Mouse (Mus musculus) stomach, postnatal 0 days (tissue): ENCODE measurements around the gene Eif4enif1. TPM values are rescaled to one million over a fixed set of nuclear protein-coding genes. Genes with fewer than 3 reads are reported as not detected.
"Not testable (repeated sequence)": the region's sequence is repeated elsewhere in the genome, so short reads cannot be mapped to it uniquely, and the experiment has no call there.

ENCODE experiments used
- ATAC-seq: fragments of 200-750 bp; cut with Nextera tagmentation; 2 replicates; pipeline ENCODE4 v1.8.0; 2017; ENCODE audit not compliant: low FRiP score, low TSS enrichment
- DNase-seq: peaks from one replicate; pipeline ENCODE4 v3.0.0-alpha.2; 2016; ENCODE audit warnings: low spot score
- H3K27ac ChIP-seq: fragments of 300-500 bp; sonication (generic); replicated peaks from 2 replicates; pipeline ENCODE4 v1.5.1; 2014; ENCODE audit warnings: mild to moderate bottlenecking, control low read depth
- H3K27me3 ChIP-seq: fragments of 300-500 bp; sonication (generic); 2 replicates; pipeline ENCODE4 v1.6.1; 2014; ENCODE audit warnings: low read length; ENCODE audit not compliant: control insufficient read depth, insufficient read depth
- H3K36me3 ChIP-seq: fragments of 300-500 bp; sonication (generic); 2 replicates; pipeline ENCODE4 v1.6.1; 2014; ENCODE audit warnings: low read length, mixed read lengths; ENCODE audit not compliant: control insufficient read depth, insufficient read depth
- H3K4me1 ChIP-seq: fragments of 300-500 bp; sonication (generic); replicated peaks from 2 replicates; pipeline ENCODE4 v1.6.1; 2014; ENCODE audit warnings: antibody characterized with exemption; ENCODE audit not compliant: control insufficient read depth, insufficient read depth
- H3K4me2 ChIP-seq: fragments of 300-500 bp; sonication (generic); replicated peaks from 2 replicates; pipeline ENCODE4 v1.6.1; 2014; ENCODE audit warnings: low read depth, mild to moderate bottlenecking, control low read depth, moderate library complexity
- H3K4me3 ChIP-seq: fragments of 300-500 bp; sonication (generic); 2 replicates; pipeline ENCODE4 v1.5.1; 2014; ENCODE audit warnings: low read depth, low read length, control low read depth
- H3K9ac ChIP-seq: fragments of 300-500 bp; sonication (generic); 2 replicates; pipeline ENCODE4 v1.6.1; 2014; ENCODE audit warnings: mild to moderate bottlenecking, low read length, control low read depth, mixed read lengths
- H3K9me3 ChIP-seq: fragments of 300-500 bp; sonication (generic); 2 replicates; pipeline ENCODE4 v1.6.1; 2016; ENCODE audit warnings: low read length; ENCODE audit not compliant: control insufficient read depth
- WGBS: fragments of 180-500 bp; shearing (Covaris S2); extraction: QIAGEN DNeasy Blood & Tissue Kit; methylation state at CpG from one replicate; pipeline ENCODE4 v1.1.7; 2014; 5-methylcytosine and 5-hydroxymethylcytosine counted together
- polyA plus RNA-seq: library from polyadenylated mRNA; unstranded; fragments of >200 nt; fragmentation: Nextera tagmentation; extraction: Ambion mirVana; gene quantifications from 2 replicates; pipeline ENCODE4 v1.2.1, GENCODE M21; 2015

Gene Eif4enif1
- polyA plus RNA-seq, 1 experiment from 2014 or later, result 15.3 TPM

DNA sequence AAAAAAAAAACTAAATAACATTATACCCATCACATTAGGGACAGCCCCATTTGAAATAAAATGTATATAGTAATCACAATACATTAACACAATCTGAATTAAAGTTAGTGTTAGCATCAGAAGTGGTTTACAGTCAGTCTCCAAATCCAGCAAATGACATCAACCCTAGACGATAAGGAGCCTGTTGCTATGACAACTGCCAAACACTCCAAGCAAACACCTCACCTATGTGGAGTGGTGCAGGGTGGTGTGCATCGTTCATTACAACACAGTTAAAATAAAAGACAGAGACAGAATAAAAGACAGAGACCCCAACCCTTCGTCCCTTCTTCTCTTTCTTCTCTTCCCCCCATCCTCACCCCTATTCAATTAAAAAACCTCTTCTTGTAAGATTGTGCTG, 38.5 kb upstream of the Eif4enif1 start:
- ATAC-seq, H3K27me3 ChIP-seq, H3K9ac ChIP-seq, H3K36me3 ChIP-seq, H3K4me2 ChIP-seq, DNase-seq, H3K27ac ChIP-seq, H3K9me3 ChIP-seq, H3K4me1 ChIP-seq, H3K4me3 ChIP-seq: not testable (repeated sequence)
- 47% methylated on average over 3 of the region's 3 CpGs for WGBS

GRCm38 (mm10) chr11:3165210-3165782, 36.9 kb upstream of the Eif4enif1 start:
- WGBS, result 82% methylated on average over 3 of the region's 5 CpGs
- ATAC-seq, result peak; percentile 26
- DNase-seq, result not testable (repeated sequence)

GRCm38 (mm10) chr11:3166321-3166720, 35.9 kb upstream of the Eif4enif1 start:
- H3K4me3 ChIP-seq, DNase-seq, ATAC-seq, H3K27me3 ChIP-seq, H3K4me1 ChIP-seq, H3K9me3 ChIP-seq, H3K27ac ChIP-seq, H3K4me2 ChIP-seq, H3K9ac ChIP-seq, H3K36me3 ChIP-seq: not testable (repeated sequence)

More at GRCm38 (mm10) chr11:3165210-3165782, 36.9 kb upstream of the Eif4enif1 start:
- not testable (repeated sequence) for H3K4me3 ChIP-seq, H3K9me3 ChIP-seq, H3K27me3 ChIP-seq, H3K27ac ChIP-seq, H3K9ac ChIP-seq, H3K4me2 ChIP-seq, H3K4me1 ChIP-seq, H3K36me3 ChIP-seq

DNA sequence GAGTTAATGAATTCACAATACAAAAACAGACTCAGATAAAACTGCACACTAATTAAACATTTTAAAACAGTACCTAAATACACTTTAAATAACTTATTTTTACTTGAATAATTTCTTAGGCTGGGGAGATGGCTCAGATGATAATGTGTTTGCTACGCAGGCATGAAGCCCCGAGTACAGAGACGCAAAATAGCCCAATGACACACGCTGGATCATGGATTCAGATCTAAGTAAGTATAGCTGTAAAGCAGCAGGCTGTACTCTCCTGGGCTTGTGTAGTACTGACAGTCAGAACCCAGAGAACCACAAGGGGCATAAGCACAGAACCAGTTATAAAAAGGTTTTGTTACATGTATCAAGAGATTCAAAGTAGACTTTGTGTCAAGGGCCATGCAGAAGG, 35.1 kb upstream of the Eif4enif1 start:
- not testable (repeated sequence) for H3K9ac ChIP-seq, DNase-seq, H3K36me3 ChIP-seq, H3K4me3 ChIP-seq, H3K9me3 ChIP-seq, H3K4me2 ChIP-seq, H3K4me1 ChIP-seq, H3K27ac ChIP-seq, H3K27me3 ChIP-seq
- peak; percentile 33; the same call in 1 of the 2 replicates for ATAC-seq
- 93% methylated on average over 4 of the region's 4 CpGs for WGBS

DNA sequence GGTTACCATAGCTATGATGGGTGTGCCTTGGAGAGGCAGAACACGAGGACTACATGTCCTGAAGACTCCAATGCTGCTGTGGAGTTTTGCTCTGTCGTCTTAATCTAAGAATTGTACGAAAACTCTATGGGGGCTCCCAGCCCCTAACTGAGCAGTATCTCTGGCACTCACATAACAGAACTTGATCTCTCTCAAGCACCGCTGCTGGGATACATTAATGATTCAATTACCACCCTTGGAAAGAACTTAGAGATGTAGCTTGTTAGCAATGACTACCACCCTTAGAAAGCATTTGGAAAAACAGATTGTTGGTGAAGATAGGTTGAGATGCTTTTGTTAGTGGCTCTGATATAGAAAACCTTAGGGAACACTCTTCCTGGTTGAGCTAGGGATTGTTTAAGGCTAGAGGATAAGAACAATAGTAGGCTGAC, 34.6 kb upstream of the Eif4enif1 start:
- ATAC-seq, result peak; percentile 33; the same call in 1 of the 2 replicates
- not testable (repeated sequence) for H3K4me1 ChIP-seq, H3K4me3 ChIP-seq, DNase-seq, H3K9me3 ChIP-seq, H3K27ac ChIP-seq, H3K36me3 ChIP-seq, H3K4me2 ChIP-seq, H3K9ac ChIP-seq, H3K27me3 ChIP-seq
- 68% methylated on average over 4 of the region's 4 CpGs for WGBS

DNA sequence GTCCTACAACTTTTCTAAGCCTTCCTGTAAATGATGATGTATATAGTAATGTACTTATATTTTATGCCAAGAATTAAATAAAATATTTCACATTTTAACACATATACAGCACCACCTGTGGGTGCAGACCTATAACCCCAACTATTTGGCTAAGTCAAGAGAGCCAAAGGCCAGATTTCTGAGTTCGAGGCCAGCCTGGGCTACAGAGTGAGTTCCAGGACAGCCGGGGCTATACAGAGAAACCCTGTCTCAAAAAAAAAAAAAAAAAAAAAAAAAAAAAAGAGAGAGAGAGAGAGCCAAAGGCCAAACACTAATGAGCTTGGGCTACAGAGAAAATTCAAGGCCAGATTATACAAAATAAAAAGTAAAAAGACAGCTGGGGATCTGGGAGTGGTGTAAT, 33.1 kb upstream of the Eif4enif1 start:
- DNase-seq, H3K36me3 ChIP-seq, H3K27me3 ChIP-seq, H3K9ac ChIP-seq, H3K4me2 ChIP-seq, H3K4me1 ChIP-seq, H3K4me3 ChIP-seq, H3K9me3 ChIP-seq, H3K27ac ChIP-seq: not testable (repeated sequence)
- WGBS, result 57% methylated on average over 2 of the region's 2 CpGs
- ATAC-seq, result peak; percentile 4; the same call in 1 of the 2 replicates

DNA sequence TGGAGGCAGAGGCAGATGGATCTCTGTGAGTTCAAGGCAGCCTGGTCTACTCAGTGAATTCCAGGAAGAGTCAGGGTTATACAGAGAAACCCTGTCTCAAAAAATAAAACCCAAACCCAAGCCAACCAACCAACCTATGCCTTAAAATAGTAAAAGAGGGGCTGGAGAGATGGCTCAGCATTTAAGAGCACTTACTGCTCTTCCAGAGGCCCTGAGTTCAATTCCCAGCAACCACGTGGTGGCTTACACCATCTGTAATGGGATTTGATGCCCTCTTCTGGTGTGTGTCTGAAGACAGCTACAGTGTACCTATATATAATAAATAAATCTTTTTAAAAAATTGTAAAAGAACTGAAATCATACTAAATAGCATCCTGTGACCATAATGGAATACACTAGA, 30.3 kb upstream of the Eif4enif1 start:
- H3K36me3 ChIP-seq, H3K9ac ChIP-seq, H3K9me3 ChIP-seq, H3K27me3 ChIP-seq, H3K4me3 ChIP-seq, H3K4me2 ChIP-seq, H3K4me1 ChIP-seq, DNase-seq, ATAC-seq, H3K27ac ChIP-seq: not testable (repeated sequence)
- WGBS, result 64% methylated on average over 1 of the region's 1 CpGs

DNA sequence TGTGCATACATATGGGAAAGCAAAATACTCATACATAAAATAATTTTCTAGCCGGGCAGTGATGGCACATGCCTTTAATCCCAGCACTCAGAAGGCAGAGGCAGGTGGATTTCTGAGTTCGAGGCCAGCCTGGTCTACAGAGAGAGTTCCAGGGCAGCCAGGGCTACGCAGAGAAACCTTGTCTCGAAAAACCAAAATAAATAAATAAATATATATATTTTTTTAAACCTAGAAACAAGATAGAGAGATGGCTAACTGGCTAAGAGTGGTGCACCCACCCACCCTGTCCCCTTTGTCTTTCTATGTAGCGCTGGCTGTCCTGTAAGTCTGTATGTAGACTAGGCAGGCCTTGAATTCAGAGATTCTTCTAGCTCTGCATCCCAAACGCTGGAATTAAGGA, 29.7 kb upstream of the Eif4enif1 start:
- not testable (repeated sequence) for H3K4me3 ChIP-seq, H3K4me1 ChIP-seq, H3K9ac ChIP-seq, H3K36me3 ChIP-seq, H3K4me2 ChIP-seq, H3K9me3 ChIP-seq, ATAC-seq, H3K27me3 ChIP-seq, H3K27ac ChIP-seq, DNase-seq
- 66% methylated on average over 5 of the region's 6 CpGs for WGBS

GRCm38 (mm10) chr11:3173425-3174318, 28.5 kb upstream of the Eif4enif1 start:
- H3K27ac ChIP-seq, H3K4me2 ChIP-seq, H3K4me3 ChIP-seq, H3K9me3 ChIP-seq, H3K36me3 ChIP-seq, H3K9ac ChIP-seq, H3K4me1 ChIP-seq, H3K27me3 ChIP-seq: not testable (repeated sequence)
- ATAC-seq, result peak; percentile 61
- 78% methylated on average over 11 of the region's 11 CpGs for WGBS
- peak; percentile 54 for DNase-seq
